Mouse (Mus musculus): ENCODE measurements around the gene BC049352. TPM values are rescaled to one million over a fixed set of nuclear protein-coding genes. Genes with fewer than 3 reads are reported as not detected.

BC049352 gene
- total RNA-seq, 1 experiment from 2014 or later = not detected

GRCm38 (mm10) chr9:45189661-45190174, 7.9 kb downstream of the BC049352 start:
- DNase-seq = no peak

DNA sequence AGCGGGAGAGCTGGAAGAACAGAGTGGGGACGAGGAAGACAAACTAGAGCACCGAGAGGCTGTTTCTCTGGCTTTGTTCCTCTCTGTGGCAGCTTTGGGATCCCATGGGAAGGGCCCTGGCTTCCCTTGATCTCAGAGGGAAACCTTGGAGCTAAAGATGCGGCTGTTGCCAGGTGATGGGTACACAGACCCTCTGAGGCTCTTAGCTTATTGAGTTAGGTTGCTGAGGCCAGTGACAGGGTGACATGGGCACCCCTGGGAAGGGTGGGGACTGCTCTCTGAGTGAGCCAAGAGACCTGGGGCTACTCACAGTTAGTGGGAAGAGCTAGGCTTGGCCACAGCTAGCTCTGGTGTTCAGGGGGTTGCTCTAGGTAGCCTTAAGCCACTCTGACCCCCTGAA, 13.7 kb downstream of the BC049352 start:
- DNase-seq = no peak

DNA sequence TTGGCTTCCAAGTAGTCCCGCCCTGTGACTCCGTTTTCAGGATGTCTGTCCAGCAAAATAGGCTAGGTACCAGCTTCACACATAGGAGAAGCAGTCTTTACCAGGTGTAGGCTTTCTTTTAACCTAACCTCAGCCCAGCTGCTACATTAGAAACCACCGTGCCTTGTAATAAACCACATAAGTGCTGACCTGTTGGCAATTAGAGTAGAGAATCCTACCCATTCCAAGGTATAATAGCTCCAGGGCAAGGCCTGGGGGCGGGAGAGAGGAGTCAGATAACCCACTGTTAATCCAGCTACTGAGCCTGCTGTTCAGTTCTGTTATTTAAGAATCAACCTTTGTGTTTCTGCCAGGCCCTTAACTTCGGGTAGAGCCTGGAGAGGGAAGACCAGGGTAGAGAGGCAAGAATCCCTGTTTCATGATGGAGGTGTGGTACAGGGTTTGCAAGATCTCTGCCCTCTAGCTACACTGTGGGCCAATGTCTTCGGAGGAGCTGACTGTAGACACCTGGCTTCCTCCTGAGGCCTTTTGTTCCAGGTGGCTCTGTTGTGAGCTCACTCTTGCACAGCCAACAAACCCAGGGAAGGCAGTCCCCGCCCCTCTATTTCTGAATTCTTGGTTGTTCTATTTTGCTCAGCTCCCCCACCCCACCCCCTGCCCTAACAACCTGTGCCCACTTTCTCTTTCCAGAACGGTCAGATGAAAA, 14.5 kb downstream of the BC049352 start:
- DNase-seq = no peak

DNA sequence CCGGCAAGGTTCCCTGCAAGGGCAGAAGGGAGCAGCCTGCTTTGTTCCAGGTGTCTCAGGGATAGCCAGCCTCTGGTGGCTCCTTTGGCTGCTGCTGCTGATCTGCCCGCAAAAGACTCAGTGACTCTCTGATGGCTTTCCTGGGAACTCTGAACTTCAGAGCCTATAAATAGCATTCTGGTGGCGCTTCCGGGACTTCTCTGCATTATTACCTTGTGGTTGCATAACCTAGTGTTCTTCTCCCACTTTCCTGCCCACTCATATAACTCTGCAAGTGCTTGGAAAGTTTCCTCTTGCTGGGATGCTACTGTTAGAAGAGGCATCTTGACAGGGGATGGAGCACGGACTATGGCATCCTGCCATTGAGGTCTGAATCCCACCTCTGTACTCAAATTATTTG, 15.7 kb downstream of the BC049352 start:
- DNase-seq = no peak

DNA sequence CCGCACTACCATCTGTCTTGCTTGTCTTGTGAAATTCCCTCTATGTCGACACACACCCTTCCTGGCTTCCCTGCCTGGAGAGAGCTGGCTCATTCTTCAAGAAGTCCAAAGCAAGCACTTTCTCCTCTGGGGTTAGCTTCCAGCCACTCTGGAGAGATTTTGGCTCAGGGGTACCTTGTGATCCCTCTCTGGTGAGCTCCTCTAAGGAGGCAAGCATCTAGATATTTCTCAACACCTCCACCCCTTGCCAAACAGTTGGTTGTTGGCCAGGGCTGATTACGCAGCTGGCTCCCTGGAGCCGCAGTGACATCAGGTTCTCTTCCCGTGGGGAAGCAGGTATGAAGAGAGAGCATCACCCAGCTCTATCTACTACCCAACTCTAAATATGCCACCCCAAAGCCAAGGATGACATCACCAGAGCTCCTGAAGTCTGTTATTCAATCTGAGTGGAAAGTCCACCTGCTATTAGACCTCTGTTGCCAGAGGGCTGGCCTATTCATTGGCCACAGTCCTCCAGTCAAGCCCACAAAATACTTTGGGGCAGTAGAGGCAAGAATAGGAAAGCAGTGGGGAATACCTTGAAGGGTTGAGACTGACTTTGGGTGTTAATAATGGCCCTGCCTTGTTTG, 19.6 kb downstream of the BC049352 start:
- peak; percentile 21 for DNase-seq

- DNase-seq = no peak
These were observed 20.4 kb downstream of the BC049352 start for GRCm38 (mm10) chr9:45202021-45202798.

DNA sequence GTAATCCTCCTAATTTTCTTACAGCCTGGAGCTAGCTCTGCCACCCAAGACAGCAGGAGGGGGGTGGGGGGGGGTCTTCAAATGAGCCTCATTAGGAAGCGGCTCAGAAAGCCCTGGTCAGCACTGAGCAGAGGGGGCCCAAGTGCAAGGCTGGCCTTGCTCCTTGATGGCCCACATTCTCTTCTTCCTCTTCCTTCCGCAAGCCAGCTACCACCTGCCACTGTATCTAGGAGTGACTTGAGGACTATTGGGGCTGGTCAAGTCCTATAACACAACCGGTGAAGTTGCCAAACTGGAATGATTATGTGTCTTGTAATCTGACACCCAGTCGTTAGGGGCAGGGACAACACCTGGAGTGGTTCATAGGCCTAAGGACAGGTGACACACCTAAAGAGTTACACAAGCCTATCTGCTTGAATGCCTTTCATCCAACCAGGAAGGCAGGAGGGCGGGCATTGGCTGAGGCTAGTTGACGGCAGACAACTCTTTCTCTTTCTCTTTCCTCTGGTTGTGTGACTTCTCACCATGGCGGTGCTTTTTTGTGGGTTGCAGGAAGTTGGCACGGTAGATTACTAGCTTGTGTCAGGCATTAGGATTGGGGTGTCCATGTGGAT, 22.1 kb downstream of the BC049352 start, which contains the start of gene Tmprss4:
TSS of gene Tmprss4 (minus strand) at position 296 of the 614 bp plus-strand sequence.
- DNase-seq = no peak

GRCm38 (mm10) chr9:45205143-45205542, 23.3 kb downstream of the BC049352 start:
- DNase-seq = no peak

GRCm38 (mm10) chr9:45206121-45206520, 24.3 kb downstream of the BC049352 start:
- DNase-seq = no peak

DNA sequence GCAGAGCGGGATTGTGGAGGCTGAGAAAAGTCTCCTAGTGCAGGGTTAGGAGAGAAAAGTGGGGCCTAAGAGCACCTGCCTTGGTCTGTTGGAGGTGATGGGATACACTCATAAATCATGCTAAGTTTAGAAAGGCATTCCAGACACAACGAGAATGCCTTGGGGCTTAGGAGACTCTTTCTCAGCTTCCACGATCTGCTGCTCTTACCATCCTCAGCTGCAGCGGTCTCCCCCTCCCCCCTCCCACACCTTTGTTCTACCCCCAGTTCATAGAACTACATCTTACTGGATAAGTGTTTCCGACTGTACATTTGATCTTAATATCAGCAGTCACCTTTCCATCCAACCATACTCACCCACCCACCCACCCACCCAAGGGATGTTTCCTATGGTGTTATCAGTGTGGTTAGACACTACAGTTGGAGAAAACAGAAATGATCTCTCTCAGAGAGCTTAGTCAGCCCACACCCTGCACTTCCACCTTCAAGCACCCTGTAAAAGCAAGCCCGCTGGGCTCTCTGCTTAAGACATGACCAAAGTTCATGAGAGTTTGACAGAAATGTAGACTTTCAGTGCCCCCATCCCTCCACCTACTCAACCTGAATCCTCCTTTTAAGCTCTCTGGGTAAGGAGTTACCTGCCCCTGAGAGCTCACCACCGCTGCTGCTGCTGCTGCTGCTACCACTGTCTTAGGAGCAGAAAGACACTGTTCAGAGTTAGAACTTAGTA, 25.4 kb downstream of the BC049352 start:
- no peak for DNase-seq

- DNase-seq = no peak
These were observed 30.2 kb downstream of the BC049352 start for GRCm38 (mm10) chr9:45212001-45212400.

DNA sequence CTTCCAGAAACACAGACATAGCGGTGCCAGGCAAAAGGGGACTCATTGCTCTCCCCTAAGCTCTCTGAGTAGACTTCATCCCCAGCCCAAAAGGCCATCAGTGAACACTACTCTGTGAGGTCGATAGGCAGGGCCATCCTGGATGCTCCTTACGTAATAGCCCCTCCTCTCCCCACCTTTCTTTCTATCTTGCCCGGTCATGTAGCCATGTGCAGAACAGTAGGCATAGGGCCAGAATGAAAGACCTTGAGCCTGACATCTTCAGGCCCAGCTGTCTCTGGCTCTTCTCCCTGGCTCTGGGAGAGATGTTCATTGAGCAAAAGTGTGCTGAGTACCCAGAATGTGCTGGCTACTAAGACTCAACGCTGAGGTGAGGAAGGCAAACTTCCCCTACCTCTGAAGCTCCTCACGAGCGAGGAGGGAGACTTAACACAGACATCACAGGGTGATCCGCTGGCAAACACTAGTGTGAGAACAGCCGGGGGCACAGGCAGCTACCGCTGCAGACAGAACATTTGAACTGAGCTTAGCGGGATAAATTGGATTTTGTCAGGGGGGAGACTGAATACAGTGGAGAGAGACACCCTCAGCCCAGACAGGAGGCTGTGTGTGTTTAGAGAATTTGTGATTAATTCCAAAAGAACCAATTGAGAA, 33.8 kb downstream of the BC049352 start:
- no peak for DNase-seq

GRCm38 (mm10) chr9:45219644-45220043, 37.8 kb downstream of the BC049352 start:
- no peak for DNase-seq

DNA sequence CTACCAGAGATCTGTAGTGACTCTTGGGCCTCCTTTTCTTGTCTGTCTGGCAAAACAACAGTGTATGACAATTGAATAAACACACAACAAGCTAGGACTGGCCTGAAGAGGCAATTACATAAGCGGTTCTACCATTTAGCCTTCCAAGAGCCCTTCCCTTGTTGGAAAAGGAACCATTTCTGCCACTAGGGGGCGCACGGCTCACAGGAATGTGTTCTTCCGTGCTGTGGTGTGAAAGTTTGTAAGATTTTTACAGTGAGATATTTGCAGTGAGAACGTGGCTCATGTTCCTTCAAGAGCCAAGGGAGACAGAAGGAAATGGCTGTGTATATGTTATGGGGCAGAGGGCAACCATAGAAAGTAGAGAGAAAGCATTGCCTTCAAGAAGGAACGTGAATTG, 39.8 kb downstream of the BC049352 start:
- peak; percentile 91 for DNase-seq

DNA sequence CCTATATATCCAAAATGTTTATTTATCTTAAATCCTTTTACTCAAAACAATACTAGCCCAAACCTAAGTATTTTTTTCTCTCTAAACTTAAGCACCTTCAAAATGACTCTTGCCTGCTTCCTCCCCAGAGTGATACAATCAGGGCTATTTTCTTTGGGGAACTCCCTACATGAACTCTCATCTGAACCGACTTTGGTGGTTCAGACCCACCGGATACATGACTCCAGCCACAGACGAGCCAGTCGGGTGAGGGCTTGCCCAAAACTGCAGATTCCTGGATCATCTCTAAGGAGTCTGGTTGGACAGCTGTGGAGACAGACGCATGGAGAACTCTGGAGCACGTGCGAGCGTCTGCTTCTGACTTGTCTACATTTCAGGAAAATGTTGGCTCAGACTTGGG, 47.6 kb downstream of the BC049352 start:
- no peak for DNase-seq

- no peak for DNase-seq
These were observed 53.9 kb downstream of the BC049352 start for GRCm38 (mm10) chr9:45235668-45236227.

GRCm38 (mm10) chr9:45236744-45237143, 54.9 kb downstream of the BC049352 start:
- no peak for DNase-seq

GRCm38 (mm10) chr9:45241397-45241796, 59.6 kb downstream of the BC049352 start:
- no peak for DNase-seq

DNA sequence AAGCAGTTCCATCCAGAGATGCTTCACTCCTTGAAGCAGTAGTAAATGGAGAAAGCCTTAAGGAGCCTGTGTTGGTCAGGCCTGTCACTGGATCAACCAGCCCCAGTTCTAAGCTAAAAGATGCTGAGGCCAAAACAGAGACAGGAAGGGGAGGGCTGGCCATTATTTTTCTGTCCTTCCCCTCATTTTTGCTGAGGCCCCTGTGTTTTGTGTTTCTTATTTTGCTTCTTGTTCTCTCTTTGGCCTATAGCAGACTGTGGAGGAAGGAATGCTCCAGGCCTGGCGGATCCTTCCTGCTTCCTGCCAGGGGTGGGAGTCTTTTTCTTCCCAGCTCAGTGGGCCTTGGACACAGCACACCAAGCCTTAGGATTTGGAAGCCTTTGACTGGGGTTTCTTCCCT, 63.6 kb downstream of the BC049352 start:
- no peak for DNase-seq

- DNase-seq = no peak
These were observed 64.3 kb downstream of the BC049352 start for GRCm38 (mm10) chr9:45246060-45246459.

DNA sequence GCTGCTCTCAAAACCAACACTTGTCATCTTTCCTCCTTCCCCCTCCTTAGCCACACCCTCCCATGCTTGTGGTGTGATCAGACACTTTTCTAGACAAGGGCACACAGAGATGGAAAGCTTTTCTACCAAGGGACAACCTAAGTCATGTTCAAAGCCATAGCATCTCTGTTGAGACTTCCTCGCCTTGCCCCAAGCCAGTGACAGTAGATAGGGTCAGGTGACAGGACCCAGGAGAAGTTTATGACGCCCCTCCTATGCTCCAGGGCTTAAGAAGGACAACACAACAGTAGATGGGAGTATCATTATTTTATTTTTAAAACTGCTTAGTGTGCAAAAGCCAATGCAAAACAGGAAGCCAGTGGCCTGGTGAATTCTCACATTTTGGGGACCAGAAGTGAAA, 65.7 kb downstream of the BC049352 start:
- DNase-seq = no peak
